Mouse (Mus musculus): ENCODE results near the gene Nxnl1. TPM values are rescaled to one million over a fixed set of nuclear protein-coding genes. Genes with fewer than 3 reads are reported as not detected.

The Nxnl1 gene
- polyA plus RNA-seq (2015; fragmentation: Nextera tagmentation; extraction: Ambion mirVana) = 0.06 and 0.18 TPM in 2 replicates

- H3K27me3 ChIP-seq (ENCODE audit: control insufficient read depth, insufficient read depth, low read length) = peaks cover 11% of the 10 kb centered on the region
- WGBS = 69% methylated on average over 3 of the region's 3 CpGs
- H3K9me3 ChIP-seq (replicated peaks; ENCODE audit: control insufficient read depth, low read length) = peaks cover 7% of the 10 kb centered on the region
- 0 out of 2 replicates have a peak, but pooled peaks cover 2% of the 10 kb centered on the region for H3K36me3 ChIP-seq (ENCODE audit: control insufficient read depth, insufficient read depth)
- no peak for ATAC-seq (replicated peaks; ENCODE audit: extremely low read depth, insufficient read depth, low FRiP score)
- H3K4me1 ChIP-seq (ENCODE audit: control insufficient read depth, insufficient read depth, low read length) = peaks cover 31% of the 10 kb centered on the region
- no peak within 1 kb of the TSS for H3K9ac ChIP-seq (ENCODE audit: low read length)
- H3K4me3 ChIP-seq (ENCODE audit: low read length) = no peak within 1 kb of the TSS
- H3K4me2 ChIP-seq (ENCODE audit: low read depth, low read length) = no peak within 1 kb of the TSS
- no peak within 1 kb of the TSS for H3K27ac ChIP-seq (ENCODE audit: low read length)
Observed at GRCm38 (mm10) chr8:71566501-71566900, at the start of gene Nxnl1. Gene Nxnl1 (minus strand): TSS chr8:71566601.

- WGBS = 54% methylated on average over 4 of the region's 4 CpGs
- Histone ChIP-seq H3K4me2 (ENCODE audit: low read depth, low read length) (no peak overlapping the region), H3K27ac (ENCODE audit: low read length) (no peak overlapping the region), H3K9me3 (replicated peaks; ENCODE audit: control insufficient read depth, low read length) (no peaks in the 10 kb centered on the region), H3K4me3 (ENCODE audit: low read length) (no peak overlapping the region), H3K27me3 (ENCODE audit: control insufficient read depth, insufficient read depth, low read length) (no peaks in the 10 kb centered on the region), H3K4me1 (ENCODE audit: control insufficient read depth, insufficient read depth, low read length) (peaks cover 12% of the 10 kb centered on the region), H3K9ac (ENCODE audit: low read length) (no peak overlapping the region), H3K36me3 (ENCODE audit: control insufficient read depth, insufficient read depth) (peaks cover 31% of the 10 kb centered on the region)
- no peak for ATAC-seq (replicated peaks; ENCODE audit: extremely low read depth, insufficient read depth, low FRiP score)
Observed at GRCm38 (mm10) chr8:71613418-71613817, 47.0 kb upstream of the Nxnl1 start.

DNA sequence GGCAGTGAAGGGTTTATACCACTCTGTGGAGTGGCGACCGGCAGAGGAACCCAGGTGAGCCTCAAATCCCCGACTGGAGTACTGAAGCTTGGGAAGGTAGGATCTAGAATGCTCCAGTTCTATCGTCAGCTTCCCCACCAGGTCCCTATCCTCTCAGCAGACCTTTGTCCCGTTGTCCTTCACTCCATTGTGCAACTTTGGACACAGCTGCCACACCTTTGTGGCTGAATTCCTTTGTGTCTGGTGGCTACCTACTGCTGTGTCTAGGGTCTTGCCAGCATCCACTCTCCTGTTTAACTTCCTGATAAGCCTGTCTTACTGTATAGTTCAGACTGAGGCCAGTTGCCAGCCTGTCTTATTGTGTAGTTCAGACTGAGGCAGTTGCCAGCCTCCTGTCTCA lies 45.7 kb upstream of the Nxnl1 start:
- no peak for ATAC-seq (replicated peaks; ENCODE audit: extremely low read depth, insufficient read depth, low FRiP score)
- Histone ChIP-seq H3K27me3 (ENCODE audit: control insufficient read depth, insufficient read depth, low read length) (no peaks in the 10 kb centered on the region), H3K4me3 (ENCODE audit: low read length) (peak overlapping the region; percentile 76), H3K9ac (ENCODE audit: low read length) (peak overlapping the region; percentile 84), H3K9me3 (replicated peaks; ENCODE audit: control insufficient read depth, low read length) (no peaks in the 10 kb centered on the region), H3K4me1 (ENCODE audit: control insufficient read depth, insufficient read depth, low read length) (peaks cover 12% of the 10 kb centered on the region), H3K4me2 (ENCODE audit: low read depth, low read length) (peak overlapping the region; percentile 69), H3K27ac (ENCODE audit: low read length) (no peak overlapping the region), H3K36me3 (ENCODE audit: control insufficient read depth, insufficient read depth) (peaks cover 18% of the 10 kb centered on the region)
- WGBS = 43% methylated on average over 5 of the region's 5 CpGs

GRCm38 (mm10) chr8:71610822-71611651 lies 44.6 kb upstream of the Nxnl1 start, which contains the start of gene Colgalt1:
Gene Colgalt1 (plus strand): TSS chr8:71610998.
- H3K4me1 ChIP-seq (ENCODE audit: control insufficient read depth, insufficient read depth, low read length) = peaks cover 12% of the 10 kb centered on the region
- H3K36me3 ChIP-seq (ENCODE audit: control insufficient read depth, insufficient read depth) = peaks cover 10% of the 10 kb centered on the region
- H3K9ac ChIP-seq (ENCODE audit: low read length) = peak within 1 kb of the TSS; percentile 84
- under 1% methylated on average over 82 of the region's 82 CpGs for WGBS
- peak within 1 kb of the TSS; percentile 77 for H3K27ac ChIP-seq (ENCODE audit: low read length)
- peak; percentile 99 for ATAC-seq (replicated peaks; ENCODE audit: extremely low read depth, insufficient read depth, low FRiP score)
- H3K9me3 ChIP-seq (replicated peaks; ENCODE audit: control insufficient read depth, low read length) = no peaks in the 10 kb centered on the region
- no peaks in the 10 kb centered on the region for H3K27me3 ChIP-seq (ENCODE audit: control insufficient read depth, insufficient read depth, low read length)
- peak within 1 kb of the TSS; percentile 76 for H3K4me3 ChIP-seq (ENCODE audit: low read length)
- H3K4me2 ChIP-seq (ENCODE audit: low read depth, low read length) = peak within 1 kb of the TSS; percentile 69

DNA sequence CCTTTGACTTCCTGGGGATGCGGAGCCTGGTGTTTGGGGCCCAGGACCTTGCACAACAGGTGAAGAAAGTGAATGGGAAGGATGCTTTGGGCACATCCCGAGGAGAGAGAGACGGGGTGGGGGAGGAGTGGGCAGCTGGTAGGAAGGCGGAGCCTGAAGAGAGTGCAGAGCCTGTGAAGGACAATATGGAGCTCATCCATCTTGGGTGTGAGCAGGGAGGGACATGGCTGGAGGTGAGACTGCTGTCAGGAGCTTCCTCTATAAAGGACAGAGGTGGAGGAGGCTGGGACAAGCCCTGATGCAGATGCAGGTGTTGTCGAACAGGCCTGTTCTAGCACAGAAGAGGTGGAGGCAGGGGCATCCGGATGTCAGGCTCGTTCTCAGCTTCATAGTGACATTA lies 37.6 kb upstream of the Nxnl1 start:
- Histone ChIP-seq H3K9ac (ENCODE audit: low read length) (no peak overlapping the region), H3K9me3 (replicated peaks; ENCODE audit: control insufficient read depth, low read length) (no peaks in the 10 kb centered on the region), H3K36me3 (ENCODE audit: control insufficient read depth, insufficient read depth) (no peaks in the 10 kb centered on the region), H3K27ac (ENCODE audit: low read length) (no peak overlapping the region), H3K4me3 (ENCODE audit: low read length) (no peak overlapping the region), H3K4me1 (ENCODE audit: control insufficient read depth, insufficient read depth, low read length) (peaks cover 16% of the 10 kb centered on the region), H3K27me3 (ENCODE audit: control insufficient read depth, insufficient read depth, low read length) (peaks cover 25% of the 10 kb centered on the region), H3K4me2 (ENCODE audit: low read depth, low read length) (no peak overlapping the region)
- no peak for ATAC-seq (replicated peaks; ENCODE audit: extremely low read depth, insufficient read depth, low FRiP score)
- 68% methylated on average over 7 of the region's 7 CpGs for WGBS

DNA sequence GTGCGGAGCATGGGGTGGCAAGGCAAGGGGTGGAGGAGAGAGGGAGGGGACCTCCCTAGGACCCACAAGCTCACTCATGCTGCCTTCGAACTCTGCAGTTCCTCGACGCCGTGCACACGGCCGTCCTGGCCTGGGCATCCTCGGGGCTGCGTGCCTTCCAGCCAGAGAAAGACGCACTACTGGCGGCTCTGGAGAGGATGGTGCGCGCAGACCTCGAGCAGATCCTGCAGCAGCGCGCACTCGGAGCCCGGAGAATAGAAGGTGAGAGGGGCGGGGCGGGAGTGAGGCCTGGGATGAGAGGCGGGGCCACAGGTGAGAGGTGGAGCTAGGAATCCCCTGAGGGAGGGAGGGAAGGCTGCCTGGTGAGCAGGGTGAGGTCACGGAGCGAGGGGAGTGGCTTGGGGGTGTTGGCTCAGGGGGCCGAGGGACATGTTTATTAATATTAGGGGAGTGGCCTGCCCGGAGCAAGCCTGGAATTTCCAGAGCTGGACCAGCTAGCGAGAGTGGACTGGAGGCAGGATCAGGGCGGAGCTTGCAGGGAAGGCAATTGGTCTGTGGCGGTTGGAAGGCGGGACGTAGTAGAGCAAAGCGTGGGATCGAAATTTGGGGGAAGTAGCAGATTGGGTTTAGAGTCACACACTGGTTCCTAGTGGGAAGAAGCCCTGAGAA lies 36.4 kb upstream of the Nxnl1 start:
- peak; percentile 62 for ATAC-seq (replicated peaks; ENCODE audit: extremely low read depth, insufficient read depth, low FRiP score)
- Histone ChIP-seq H3K4me2 (ENCODE audit: low read depth, low read length) (peak overlapping the region; percentile 61), H3K4me1 (ENCODE audit: control insufficient read depth, insufficient read depth, low read length) (peaks cover 16% of the 10 kb centered on the region), H3K27me3 (ENCODE audit: control insufficient read depth, insufficient read depth, low read length) (peaks cover 25% of the 10 kb centered on the region), H3K27ac (ENCODE audit: low read length) (no peak overlapping the region), H3K36me3 (ENCODE audit: control insufficient read depth, insufficient read depth) (no peaks in the 10 kb centered on the region), H3K9me3 (replicated peaks; ENCODE audit: control insufficient read depth, low read length) (no peaks in the 10 kb centered on the region), H3K9ac (ENCODE audit: low read length) (peak overlapping the region; percentile 1; the same call in 1 of the 2 replicates), H3K4me3 (ENCODE audit: low read length) (peak overlapping the region; percentile 46)
- 1% methylated on average over 32 of the region's 32 CpGs for WGBS

GRCm38 (mm10) chr8:71601939-71602665 lies 35.7 kb upstream of the Nxnl1 start:
- Histone ChIP-seq H3K27ac (ENCODE audit: low read length) (no peak overlapping the region), H3K9me3 (replicated peaks; ENCODE audit: control insufficient read depth, low read length) (no peaks in the 10 kb centered on the region), H3K4me2 (ENCODE audit: low read depth, low read length) (peak overlapping the region; percentile 61), H3K9ac (ENCODE audit: low read length) (peak overlapping the region; percentile 47), H3K36me3 (ENCODE audit: control insufficient read depth, insufficient read depth) (no peaks in the 10 kb centered on the region), H3K27me3 (ENCODE audit: control insufficient read depth, insufficient read depth, low read length) (peaks cover 25% of the 10 kb centered on the region), H3K4me3 (ENCODE audit: low read length) (peak overlapping the region; percentile 46), H3K4me1 (ENCODE audit: control insufficient read depth, insufficient read depth, low read length) (peaks cover 16% of the 10 kb centered on the region)
- 4% methylated on average over 65 of the region's 65 CpGs for WGBS
- ATAC-seq (replicated peaks; ENCODE audit: extremely low read depth, insufficient read depth, low FRiP score) = no peak; the same call in 1 of the 2 replicates

DNA sequence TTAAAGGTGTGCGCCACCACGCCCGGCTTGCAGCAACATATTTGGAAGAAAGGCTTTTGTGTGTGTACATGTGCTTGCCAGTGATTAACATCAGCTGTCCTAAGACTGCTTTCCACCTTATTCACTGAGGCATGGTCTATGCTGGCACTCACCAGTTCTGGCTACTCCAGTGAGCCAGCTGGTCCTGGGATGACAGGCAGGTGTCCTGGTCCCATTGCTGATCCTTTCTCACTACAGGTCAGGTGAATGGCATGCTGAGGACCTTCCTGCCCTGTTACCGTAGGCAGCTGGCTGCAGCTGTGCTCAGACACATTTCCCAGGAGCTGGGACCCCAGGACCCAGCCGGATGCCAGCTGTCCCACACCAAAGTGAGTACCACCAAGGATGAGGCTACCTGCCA lies 32.4 kb upstream of the Nxnl1 start:
- H3K4me3 ChIP-seq (ENCODE audit: low read length) = no peak overlapping the region
- no peaks in the 10 kb centered on the region for H3K9me3 ChIP-seq (replicated peaks; ENCODE audit: control insufficient read depth, low read length)
- H3K27ac ChIP-seq (ENCODE audit: low read length) = no peak overlapping the region
- H3K4me1 ChIP-seq (ENCODE audit: control insufficient read depth, insufficient read depth, low read length) = peaks cover 20% of the 10 kb centered on the region
- ATAC-seq (replicated peaks; ENCODE audit: extremely low read depth, insufficient read depth, low FRiP score) = no peak
- H3K27me3 ChIP-seq (ENCODE audit: control insufficient read depth, insufficient read depth, low read length) = peaks cover 23% of the 10 kb centered on the region
- no peak overlapping the region for H3K9ac ChIP-seq (ENCODE audit: low read length)
- 89% methylated on average over 5 of the region's 5 CpGs for WGBS
- H3K36me3 ChIP-seq (ENCODE audit: control insufficient read depth, insufficient read depth) = no peaks in the 10 kb centered on the region
- H3K4me2 ChIP-seq (ENCODE audit: low read depth, low read length) = no peak overlapping the region

All from heart, embryonic 16.5 days (tissue).